In genomic region chr8:111877711-111878110, GRCm38 (mm10) we compare ENCODE assay signal across 17 mouse cellular contexts. TPM values are rescaled to one million over a fixed set of nuclear protein-coding genes. Genes with fewer than 3 reads are reported as not detected.
DNase-seq lines count a peak whose midpoint lies in the region; ATAC-seq and TF ChIP-seq lines count a peak whose summit lies in the region.
"Had no signal": no experiment of that assay in that cellular context is flagged by ENCODE, and none has a peak within 500 bp of the region (broad histone marks: within the 10 kb centered on the region; RNA-seq: fewer than 3 reads in every experiment).

No protein-coding gene starts in this region.

- ATAC-seq in megakaryocyte, adult 5-6 weeks (ENCODE audit: poor library complexity, severe bottlenecking), result peak; percentile 23; the same call in 1 of the 2 replicates
- ATAC-seq: intestine, embryonic 15.5 days had no signal

- no peak overlapping the region for H3K27ac ChIP-seq in layer of hippocampus, adult 2 months
- H3K27ac ChIP-seq: embryonic facial prominence, embryonic 13.5 days; intestine, embryonic 15.5 days; midbrain, embryonic 13.5 days had no signal

- no peaks in the 10 kb centered on the region for H3K27me3 ChIP-seq in E14TG2a.4 (ENCODE audit: insufficient read depth, low read length)
- H3K27me3 ChIP-seq: embryonic facial prominence, embryonic 13.5 days; intestine, embryonic 15.5 days; midbrain, embryonic 13.5 days had no signal

- peaks cover 48% of the 10 kb centered on the region for H3K4me1 ChIP-seq in E14TG2a.4 (replicated peaks; ENCODE audit: low read depth, low read length)
- H3K4me1 ChIP-seq: intestine, embryonic 15.5 days had no signal

- no peaks in the 10 kb centered on the region for H3K9me3 ChIP-seq in E14TG2a.4 (ENCODE audit: low read length)
- H3K9me3 ChIP-seq: embryonic facial prominence, embryonic 13.5 days; intestine, embryonic 15.5 days; midbrain, embryonic 13.5 days had no signal

- no peak overlapping the region for H3K4me3 ChIP-seq in layer of hippocampus, adult 2 months
- H3K4me3 ChIP-seq in E14TG2a.4 (replicated peaks; ENCODE audit: low read length), result no peak overlapping the region
- H3K4me3 ChIP-seq: embryonic facial prominence, embryonic 13.5 days; intestine, embryonic 15.5 days; midbrain, embryonic 13.5 days had no signal

- intact Hi-C loops in left cerebral cortex, postnatal 10 days (cut with DNase I), result no loop called here

- TF ChIP-seq CTCF in layer of hippocampus, adult 2 months (conservative IDR thresholded peaks at IDR 0.05), result peak; percentile 30; the same call in 1 of the 2 replicates
- TF ChIP-seq CTCF in E14TG2a.4 (conservative IDR thresholded peaks at IDR 0.05; ENCODE audit: low read length), result peak; percentile 33; the same call in 1 of the 2 replicates

- H3K36me3 ChIP-seq in E14TG2a.4 (ENCODE audit: insufficient read depth, low read length), result peaks cover 19% of the 10 kb centered on the region
- H3K36me3 ChIP-seq: intestine, embryonic 15.5 days; midbrain, embryonic 13.5 days had no signal

- no peak for DNase-seq in layer of hippocampus, adult 2 months (ENCODE audit: low spot score in 2 of 2)
- DNase-seq in layer of hippocampus, postnatal 10 days (ENCODE audit: low spot score in 2 of 2), result no peak
- peak; percentile 89 for DNase-seq in A20 (ENCODE audit: low read depth, low spot score)
- DNase-seq in adrenal gland, postnatal 10 days, result no peak
- no peak for DNase-seq in left cerebral cortex, postnatal 10 days (ENCODE audit: extremely low spot score in 1 of 2, low spot score in 2 of 2)
- no peak for DNase-seq in retina, embryonic 14.5 days (ENCODE audit: low spot score)
- DNase-seq: kidney, postnatal 25 days; lung, postnatal 14 days; right cerebral cortex, postnatal 25 days; thymus, postnatal 25 days had no signal

RNA-seq across cellular contexts. Expression of gene Tmem170, which starts 1.2 kb away (rescaled TPM):
- total RNA-seq in layer of hippocampus, adult 2 months (2021), result 1 to 10 TPM; 3.9 to 4.5 TPM
- total RNA-seq in layer of hippocampus, postnatal 10 days (2021), result 1 to 10 TPM; 3.4 to 4.1 TPM
- 1.6 and 2.9 TPM in 2 replicates for total RNA-seq in megakaryocyte, adult 5-6 weeks (2015)
- 1.4 and 1.8 TPM in 2 replicates for total RNA-seq in megakaryocyte, adult 5-6 weeks (2017)
- total RNA-seq in adrenal gland, postnatal 10 days (2021), result 1 to 10 TPM; 6.2 TPM
- total RNA-seq in left cerebral cortex, postnatal 10 days (2021), result 1 to 10 TPM; 2.6 to 3.1 TPM

RNA-seq across cellular contexts. Expression of gene Cfdp1, which starts 23.6 kb away (rescaled TPM):
- 10 to 100 TPM; 76.3 to 81.2 TPM for total RNA-seq in layer of hippocampus, adult 2 months (2021)
- total RNA-seq in layer of hippocampus, postnatal 10 days (2021), result 100 to 1,000 TPM; 100 to 101 TPM
- 62.8 and 71.2 TPM in 2 replicates for total RNA-seq in megakaryocyte, adult 5-6 weeks (2015)
- 100 TPM in 2 replicates for total RNA-seq in megakaryocyte, adult 5-6 weeks (2017)
- total RNA-seq in adrenal gland, postnatal 10 days (2021), result 10 to 100 TPM; 69.4 to 73.4 TPM
- 10 to 100 TPM; 90.6 to 94.9 TPM for total RNA-seq in left cerebral cortex, postnatal 10 days (2021)

RNA-seq across cellular contexts. Expression of gene Chst5, which starts 32.5 kb away (rescaled TPM):
- under 1 TPM; 0.44 to 0.79 TPM for total RNA-seq in layer of hippocampus, adult 2 months (2021)
- total RNA-seq in layer of hippocampus, postnatal 10 days (2021), result under 1 TPM; 0.48 to 0.89 TPM
- not detected in 2 replicates for total RNA-seq in megakaryocyte, adult 5-6 weeks (2015)
- total RNA-seq in megakaryocyte, adult 5-6 weeks (2017), result not detected in 2 replicates
- under 1 TPM; 0.15 to 0.18 TPM for total RNA-seq in adrenal gland, postnatal 10 days (2021)
- under 1 TPM; 0.67 to 0.86 TPM for total RNA-seq in left cerebral cortex, postnatal 10 days (2021)
- total RNA-seq: common myeloid progenitor, adult 5-6 weeks; MEL had no signal

RNA-seq across cellular contexts. Expression of gene Tmem231, which starts 56.0 kb away (rescaled TPM):
- 10 to 100 TPM; 11.7 to 13.9 TPM for total RNA-seq in layer of hippocampus, adult 2 months (2021)
- 10 to 100 TPM in 1 of 2 experiments, 1 to 10 TPM in 1; 9.8 to 10.1 TPM for total RNA-seq in layer of hippocampus, postnatal 10 days (2021)
- not detected in 2 replicates for total RNA-seq in megakaryocyte, adult 5-6 weeks (2015)
- 0.33 TPM in 1 of 2 replicates, not detected in the other for total RNA-seq in megakaryocyte, adult 5-6 weeks (2017)
- 1 to 10 TPM; 4.0 to 5.5 TPM for total RNA-seq in adrenal gland, postnatal 10 days (2021)
- 10 to 100 TPM; 10.0 to 10.4 TPM for total RNA-seq in left cerebral cortex, postnatal 10 days (2021)
